Mouse (Mus musculus) layer of hippocampus, adult 2 months (tissue): ENCODE results near the gene Fam71e2. TPM values are rescaled to one million over a fixed set of nuclear protein-coding genes. Genes with fewer than 3 reads are reported as not detected.

Source experiments
- DNase-seq, 2 experiments: peaks; one replicate each; pipeline ENCODE4 v3.0.0; 2022; ENCODE audit warnings: low spot score in 2 of 2
- H3K27ac ChIP-seq: fragments of 200-600 bp; 2 replicates; pipeline ENCODE4 v1.8.1; 2022
- H3K4me3 ChIP-seq: fragments of 200-600 bp; 2 replicates; pipeline ENCODE4 v1.8.1; 2022; ENCODE audit warnings: mild to moderate bottlenecking
- CTCF ChIP-seq: fragments of 200-600 bp; conservative IDR thresholded peaks from 2 replicates; pipeline ENCODE4 v1.8.1; 2022; ENCODE audit warnings: antibody characterized with exemption, mild to moderate bottlenecking, moderate library complexity
- total RNA-seq, 2 experiments: library from RNA; stranded (reverse); gene quantifications; 2 replicates each; pipeline ENCODE4 v1.2.3; 2021

Gene Fam71e2
- total RNA-seq, 2 experiments from 2014 or later: not detected

- no peak for TF ChIP-seq CTCF
- H3K27ac ChIP-seq: peak overlapping the region; percentile 98
- H3K4me3 ChIP-seq: peak overlapping the region; percentile 87; the same call in 1 of the 2 replicates
- no peak for DNase-seq
Measured at GRCm38 (mm10) chr7:4741672-4742481, 29.2 kb downstream of the Fam71e2 start.

GRCm38 (mm10) chr7:4741151-4741550 lies 30.0 kb downstream of the Fam71e2 start:
- peak in 1 of 2 experiments; percentile 34 for DNase-seq
- Histone ChIP-seq H3K4me3 (peak overlapping the region; percentile 87), H3K27ac (peak overlapping the region; percentile 98)
- TF ChIP-seq CTCF: no peak

GRCm38 (mm10) chr7:4740309-4740727 lies 30.8 kb downstream of the Fam71e2 start:
- Histone ChIP-seq H3K27ac (peak overlapping the region; percentile 98), H3K4me3 (peak overlapping the region; percentile 87)
- no peak for DNase-seq
- no peak for TF ChIP-seq CTCF

- Histone ChIP-seq H3K27ac (peak within 1 kb of the TSS; percentile 98), H3K4me3 (peak within 1 kb of the TSS; percentile 87)
- TF ChIP-seq CTCF: peak; percentile 65
- peak; percentile 98 to 100 for DNase-seq
Measured at GRCm38 (mm10) chr7:4739544-4740275, 31.4 kb downstream of the Fam71e2 start, which contains the start of gene Kmt5c. TSS of gene Kmt5c (plus strand) at chr7:4740115.

- H3K27ac ChIP-seq: peak overlapping the region; percentile 86
- no peak for TF ChIP-seq CTCF
- peak overlapping the region; percentile 58 for H3K4me3 ChIP-seq
- DNase-seq: no peak
Measured at GRCm38 (mm10) chr7:4739041-4739543, 32.0 kb downstream of the Fam71e2 start.

- no peak for DNase-seq
- H3K4me3 ChIP-seq: no peak overlapping the region
- no peak for TF ChIP-seq CTCF
- no peak overlapping the region for H3K27ac ChIP-seq
Measured at GRCm38 (mm10) chr7:4732968-4733392, 38.1 kb downstream of the Fam71e2 start.

GRCm38 (mm10) chr7:4731090-4731489 lies 40.0 kb downstream of the Fam71e2 start:
- no peak overlapping the region for H3K27ac ChIP-seq
- DNase-seq: no peak
- TF ChIP-seq CTCF: no peak
- H3K4me3 ChIP-seq: no peak overlapping the region

GRCm38 (mm10) chr7:4725169-4725568 lies 45.9 kb downstream of the Fam71e2 start, which contains the start of gene Tmem150b:
TSS of gene Tmem150b (minus strand) at chr7:4725249.
- DNase-seq: no peak
- Histone ChIP-seq H3K27ac (no peak within 1 kb of the TSS), H3K4me3 (no peak within 1 kb of the TSS)
- TF ChIP-seq CTCF: no peak

GRCm38 (mm10) chr7:4724359-4724758 lies 46.7 kb downstream of the Fam71e2 start:
- no peak overlapping the region for H3K27ac ChIP-seq
- DNase-seq: no peak
- TF ChIP-seq CTCF: no peak

GRCm38 (mm10) chr7:4723508-4723907 lies 47.6 kb downstream of the Fam71e2 start:
- peak overlapping the region; percentile 43; the same call in 1 of the 2 replicates for H3K27ac ChIP-seq
- peak overlapping the region; percentile 53 for H3K4me3 ChIP-seq
- peak; percentile 36 to 43 for DNase-seq
- TF ChIP-seq CTCF: no peak

More at GRCm38 (mm10) chr7:4724359-4724758, 46.7 kb downstream of the Fam71e2 start:
- H3K4me3 ChIP-seq: no peak overlapping the region

GRCm38 (mm10) chr7:4719276-4719675 lies 51.8 kb downstream of the Fam71e2 start:
- no peak for DNase-seq
- no peak overlapping the region for H3K4me3 ChIP-seq
- no peak overlapping the region for H3K27ac ChIP-seq
- TF ChIP-seq CTCF: no peak

GRCm38 (mm10) chr7:4716955-4717354 lies 54.1 kb downstream of the Fam71e2 start:
- no peak overlapping the region for H3K4me3 ChIP-seq
- DNase-seq: no peak
- no peak for TF ChIP-seq CTCF

GRCm38 (mm10) chr7:4712594-4712993 lies 58.5 kb downstream of the Fam71e2 start:
- no peak overlapping the region for H3K27ac ChIP-seq
- TF ChIP-seq CTCF: no peak
- H3K4me3 ChIP-seq: no peak overlapping the region
- DNase-seq: no peak

More at GRCm38 (mm10) chr7:4716955-4717354, 54.1 kb downstream of the Fam71e2 start:
- no peak overlapping the region for H3K27ac ChIP-seq
